Mouse (Mus musculus): ENCODE measurements around the gene Mmp9. TPM values are rescaled to one million over a fixed set of nuclear protein-coding genes. Genes with fewer than 3 reads are reported as not detected.

Gene Mmp9
- total RNA-seq, 2 experiments from 2014 or later, result 0.43 to 0.85 TPM

GRCm38 (mm10) chr2:164953224-164953623 is 12.6 kb downstream of the Mmp9 start:
- peak; percentile 60 for DNase-seq (ENCODE audit: low spot score)

- no peak for DNase-seq (ENCODE audit: low spot score)
Observed at GRCm38 (mm10) chr2:164955725-164956124, 15.1 kb downstream of the Mmp9 start.

GRCm38 (mm10) chr2:164956195-164956594 is 15.6 kb downstream of the Mmp9 start:
- DNase-seq (ENCODE audit: low spot score), result no peak

GRCm38 (mm10) chr2:164957548-164958315 is 17.2 kb downstream of the Mmp9 start:
- DNase-seq (ENCODE audit: low spot score), result no peak

GRCm38 (mm10) chr2:164960716-164961441 is 20.3 kb downstream of the Mmp9 start, which contains the start of gene Slc12a5:
Gene Slc12a5, plus strand, starts transcription at chr2:164960802.
- DNase-seq (ENCODE audit: low spot score), result peak; percentile 14

GRCm38 (mm10) chr2:164961506-164962182 is 21.1 kb downstream of the Mmp9 start:
- DNase-seq (ENCODE audit: low spot score), result peak; percentile 42

- DNase-seq (ENCODE audit: low spot score), result no peak
Observed at GRCm38 (mm10) chr2:164962183-164962580, 21.6 kb downstream of the Mmp9 start.

GRCm38 (mm10) chr2:164964242-164964894 is 23.8 kb downstream of the Mmp9 start:
- DNase-seq (ENCODE audit: low spot score), result no peak

- no peak for DNase-seq (ENCODE audit: low spot score)
Observed at GRCm38 (mm10) chr2:164964981-164965380, 24.4 kb downstream of the Mmp9 start.

- no peak for DNase-seq (ENCODE audit: low spot score)
Observed at GRCm38 (mm10) chr2:164966381-164966780, 25.8 kb downstream of the Mmp9 start.

- DNase-seq (ENCODE audit: low spot score), result no peak
Observed at GRCm38 (mm10) chr2:164967193-164967592, 26.6 kb downstream of the Mmp9 start.

- no peak for DNase-seq (ENCODE audit: low spot score)
Observed at GRCm38 (mm10) chr2:164967761-164968440, 27.3 kb downstream of the Mmp9 start.

- DNase-seq (ENCODE audit: low spot score), result peak; percentile 44
Observed at GRCm38 (mm10) chr2:164968451-164968851, 27.9 kb downstream of the Mmp9 start.

- DNase-seq (ENCODE audit: low spot score), result no peak
Observed at GRCm38 (mm10) chr2:164969348-164969781, 28.8 kb downstream of the Mmp9 start.

GRCm38 (mm10) chr2:164970631-164971196 is 30.1 kb downstream of the Mmp9 start:
- DNase-seq (ENCODE audit: low spot score), result no peak

- DNase-seq (ENCODE audit: low spot score), result no peak
Observed at GRCm38 (mm10) chr2:164972646-164973045, 32.1 kb downstream of the Mmp9 start.

GRCm38 (mm10) chr2:164975611-164976010 is 35.0 kb downstream of the Mmp9 start:
- DNase-seq (ENCODE audit: low spot score), result no peak

GRCm38 (mm10) chr2:164979749-164980148 is 39.2 kb downstream of the Mmp9 start:
- no peak for DNase-seq (ENCODE audit: low spot score)

GRCm38 (mm10) chr2:164985962-164986361 is 45.4 kb downstream of the Mmp9 start:
- DNase-seq (ENCODE audit: low spot score), result no peak

- DNase-seq (ENCODE audit: low spot score), result no peak
Observed at GRCm38 (mm10) chr2:164986371-164987027, 45.9 kb downstream of the Mmp9 start.

Measured in gastrocnemius, adult 18-20 months (tissue).